Mouse (Mus musculus): Measurements from ENCODE around the gene Hsd17b1. TPM values are rescaled to one million over a fixed set of nuclear protein-coding genes. Genes with fewer than 3 reads are reported as not detected.
A peak's percentile ranks its signal among the peaks of the same experiment; 100 is the strongest.

Gene Hsd17b1
- total RNA-seq, 1 experiment from 2014 or later = not detected

DNA sequence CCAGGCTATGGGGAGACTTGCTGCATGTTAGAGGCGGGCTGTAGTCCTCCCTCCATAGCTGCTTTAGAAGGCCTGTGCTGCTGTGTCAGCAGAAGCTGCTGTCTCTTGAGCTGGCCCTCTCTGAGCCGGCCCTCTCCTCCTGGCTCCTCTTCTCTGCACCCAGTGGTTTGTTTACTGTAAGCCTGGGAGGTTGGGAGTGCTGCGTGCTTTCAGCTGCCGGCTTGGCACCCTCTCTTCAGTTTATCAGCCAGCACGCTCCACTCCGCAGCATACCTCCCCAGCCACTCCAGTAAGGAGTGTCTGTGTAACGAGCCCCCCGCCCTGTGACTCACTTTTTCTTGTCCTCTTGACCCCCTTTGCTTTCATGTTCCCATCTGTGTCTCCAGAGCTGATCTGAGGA is 21.3 kb upstream of the Hsd17b1 start:
- no peak for ATAC-seq (replicated peaks in 1 of 2; ENCODE audit: insufficient read depth in 1 of 2, low FRiP score in 2 of 2, low TSS enrichment in 1 of 2, low read depth in 1 of 2, poor library complexity in 2 of 2, severe bottlenecking in 2 of 2)

DNA sequence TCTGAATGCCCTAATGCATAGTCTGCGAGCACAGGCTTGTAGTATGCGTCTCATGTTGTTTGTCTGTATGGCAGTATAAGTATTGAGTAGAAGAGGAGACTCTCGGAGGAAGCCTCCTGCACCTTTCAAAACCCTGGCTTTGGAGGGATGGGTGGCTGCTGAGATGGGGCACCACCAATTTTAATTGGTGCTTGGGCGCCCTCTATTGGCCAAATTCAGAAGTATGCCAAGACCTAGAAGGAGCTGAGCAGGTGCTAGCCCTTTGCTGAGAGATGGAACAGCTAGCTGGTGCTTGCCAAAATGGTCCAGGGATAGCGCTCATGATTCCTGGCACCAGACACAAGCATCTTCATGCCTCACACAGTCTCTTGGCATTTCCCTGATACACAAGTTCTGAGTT is 20.4 kb upstream of the Hsd17b1 start:
- peak; percentile 30 to 65; a peak in 3 of 4 replicates for ATAC-seq (replicated peaks in 1 of 2; ENCODE audit: insufficient read depth in 1 of 2, low FRiP score in 2 of 2, low TSS enrichment in 1 of 2, low read depth in 1 of 2, poor library complexity in 2 of 2, severe bottlenecking in 2 of 2)

DNA sequence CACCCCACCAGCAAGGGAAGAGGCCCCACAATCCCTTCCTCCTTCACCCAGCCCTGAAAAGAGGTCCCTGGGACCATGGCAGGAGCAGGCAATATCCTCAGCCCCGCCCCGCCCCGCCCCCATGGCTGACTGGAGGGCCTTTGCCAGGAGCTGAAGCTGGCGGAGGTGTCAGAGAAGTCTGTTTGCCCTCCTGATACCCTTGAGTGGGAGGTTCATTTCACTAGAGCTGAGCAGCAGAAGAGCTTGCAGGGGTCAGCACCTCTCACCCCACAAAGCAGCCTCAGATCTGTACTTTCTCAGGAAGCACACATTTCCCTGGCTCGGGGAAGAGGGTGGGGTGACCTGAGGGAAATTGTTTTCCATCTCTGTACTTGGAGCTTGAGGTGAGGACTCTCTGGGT is 19.5 kb upstream of the Hsd17b1 start:
- ATAC-seq (replicated peaks in 1 of 2; ENCODE audit: insufficient read depth in 1 of 2, low FRiP score in 2 of 2, low TSS enrichment in 1 of 2, low read depth in 1 of 2, poor library complexity in 2 of 2, severe bottlenecking in 2 of 2) = no peak

DNA sequence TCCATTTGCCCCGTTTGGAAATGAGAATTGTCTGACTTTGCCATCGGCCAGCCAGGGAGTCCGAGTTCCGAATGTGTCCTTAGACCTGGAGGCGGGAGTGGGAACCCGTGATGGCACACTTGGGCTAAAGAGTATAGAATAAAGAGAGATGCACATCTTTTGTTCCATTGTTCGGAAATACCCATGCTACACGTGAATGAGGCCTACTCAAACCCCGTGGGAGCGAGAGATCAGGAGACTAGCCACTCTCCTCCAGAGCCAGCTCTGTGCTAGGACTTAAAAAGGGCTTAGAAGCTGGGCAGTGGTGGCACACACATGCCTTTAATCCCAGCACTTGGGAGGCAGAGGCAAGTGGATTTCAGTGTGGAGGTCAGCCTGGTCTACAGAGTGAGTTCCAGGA is 18.7 kb upstream of the Hsd17b1 start:
- ATAC-seq (replicated peaks in 1 of 2; ENCODE audit: insufficient read depth in 1 of 2, low FRiP score in 2 of 2, low TSS enrichment in 1 of 2, low read depth in 1 of 2, poor library complexity in 2 of 2, severe bottlenecking in 2 of 2) = no peak

DNA sequence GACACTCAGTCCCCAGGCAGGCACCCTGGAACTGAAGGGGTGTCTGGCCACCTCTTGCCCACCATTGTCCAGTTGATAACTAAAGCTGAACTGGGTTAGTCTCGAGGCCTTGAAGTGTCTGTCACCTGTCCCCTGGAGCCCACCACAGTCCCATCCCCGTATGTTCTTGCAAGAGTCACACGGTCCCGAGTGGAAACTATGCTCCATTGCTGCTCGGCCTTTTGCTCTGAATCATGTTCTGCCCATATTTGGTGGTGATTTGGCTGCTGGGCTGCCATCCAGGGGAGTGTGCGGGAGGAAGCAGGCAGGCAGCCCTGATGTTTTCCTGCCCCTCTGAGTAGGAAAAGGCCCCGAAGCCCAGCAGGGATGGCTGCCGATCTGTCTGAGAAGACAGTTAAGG is 18.1 kb upstream of the Hsd17b1 start:
- no peak for ATAC-seq (replicated peaks in 1 of 2; ENCODE audit: insufficient read depth in 1 of 2, low FRiP score in 2 of 2, low TSS enrichment in 1 of 2, low read depth in 1 of 2, poor library complexity in 2 of 2, severe bottlenecking in 2 of 2)

DNA sequence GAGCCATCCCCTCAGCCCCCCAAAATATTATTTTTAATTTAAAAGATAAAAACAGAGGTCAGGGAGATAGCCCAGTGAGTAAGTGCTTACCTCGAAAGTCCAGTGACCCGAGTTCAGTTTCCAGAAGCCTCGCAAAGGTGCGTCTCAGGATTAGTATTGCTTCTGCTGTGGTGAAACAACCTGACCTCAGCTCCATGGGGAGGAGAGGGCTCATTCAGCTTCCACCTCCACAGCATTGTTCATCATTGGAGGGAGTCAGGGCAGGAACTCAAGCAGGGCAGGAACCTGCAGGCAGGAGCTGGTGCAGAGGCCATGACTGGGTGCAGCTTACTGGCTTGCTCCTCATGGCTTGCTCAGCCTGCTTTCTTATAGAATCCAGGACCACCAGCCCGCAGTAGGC is 17.2 kb upstream of the Hsd17b1 start:
- ATAC-seq (replicated peaks in 1 of 2; ENCODE audit: insufficient read depth in 1 of 2, low FRiP score in 2 of 2, low TSS enrichment in 1 of 2, low read depth in 1 of 2, poor library complexity in 2 of 2, severe bottlenecking in 2 of 2) = no peak

DNA sequence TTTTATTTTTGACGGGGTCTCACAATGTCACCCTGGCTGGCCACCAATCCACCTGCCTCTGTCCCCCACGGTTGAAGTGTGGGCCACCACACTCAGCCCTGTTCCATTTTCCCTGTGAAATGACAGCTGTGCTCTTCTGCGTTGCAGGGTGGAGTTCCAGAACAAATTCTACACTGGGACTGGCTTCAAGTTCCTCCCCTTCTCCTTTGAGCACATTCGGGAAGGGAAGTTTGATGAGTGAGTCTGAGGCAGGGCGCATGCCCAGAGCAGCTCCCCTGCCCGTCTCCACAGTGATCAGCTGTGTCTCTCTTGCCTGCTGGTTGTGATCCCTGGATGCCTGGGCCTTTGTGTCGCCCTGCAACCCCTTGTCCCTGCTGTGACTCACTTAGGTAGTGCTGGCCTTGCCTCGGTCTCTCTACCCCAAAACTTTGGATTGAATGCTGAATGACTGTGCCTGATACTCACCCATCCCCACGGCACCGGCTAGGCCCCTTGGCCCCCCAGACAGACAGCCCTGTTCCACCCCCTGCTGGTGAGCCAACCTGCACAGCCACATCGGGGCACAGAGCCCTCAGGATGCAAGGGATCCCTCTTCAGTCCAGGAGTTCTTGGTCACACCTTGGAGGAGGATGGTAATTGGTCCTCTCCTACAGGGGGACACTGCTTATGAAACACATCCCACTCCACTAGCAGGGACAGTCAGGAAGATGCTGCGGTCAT is 15.9 kb upstream of the Hsd17b1 start:
- ATAC-seq (replicated peaks in 1 of 2; ENCODE audit: insufficient read depth in 1 of 2, low FRiP score in 2 of 2, low TSS enrichment in 1 of 2, low read depth in 1 of 2, poor library complexity in 2 of 2, severe bottlenecking in 2 of 2) = no peak

DNA sequence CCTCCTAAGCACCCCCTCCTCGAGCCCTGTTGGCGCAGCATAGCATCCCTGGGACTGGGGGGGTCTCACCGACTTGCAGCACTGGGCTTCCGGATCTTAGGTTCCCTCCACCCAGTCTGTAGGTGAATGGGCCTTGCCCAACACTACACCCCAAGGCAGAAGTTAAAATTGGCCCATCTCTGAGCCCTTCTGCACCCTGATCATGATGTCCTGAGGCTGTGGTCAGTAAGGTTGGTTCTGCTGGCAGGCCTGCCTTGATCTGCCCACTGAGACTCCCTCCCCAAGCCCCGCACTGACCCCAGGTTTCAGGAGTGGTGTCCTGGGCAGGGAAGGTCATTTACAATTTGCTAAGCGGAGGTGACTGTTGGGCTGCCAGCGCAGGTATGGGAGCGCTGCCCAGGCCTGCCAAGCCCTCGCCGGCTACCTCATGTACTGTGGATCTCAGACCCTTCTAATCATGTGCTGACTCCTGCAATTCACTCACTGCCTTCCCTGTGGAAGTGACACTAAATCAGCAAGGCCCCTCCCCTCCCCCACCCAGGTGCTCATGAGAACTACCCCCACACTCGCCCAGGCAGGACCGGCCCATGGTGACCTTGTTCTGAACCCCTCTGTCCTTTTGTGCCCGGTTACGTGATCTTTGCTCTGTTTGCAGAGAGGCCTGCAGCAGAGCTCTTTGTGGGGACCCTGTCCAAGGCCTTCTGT is 15.1 kb upstream of the Hsd17b1 start:
- ATAC-seq (replicated peaks in 1 of 2; ENCODE audit: insufficient read depth in 1 of 2, low FRiP score in 2 of 2, low TSS enrichment in 1 of 2, low read depth in 1 of 2, poor library complexity in 2 of 2, severe bottlenecking in 2 of 2) = no peak; a peak in 1 of 4 replicates

DNA sequence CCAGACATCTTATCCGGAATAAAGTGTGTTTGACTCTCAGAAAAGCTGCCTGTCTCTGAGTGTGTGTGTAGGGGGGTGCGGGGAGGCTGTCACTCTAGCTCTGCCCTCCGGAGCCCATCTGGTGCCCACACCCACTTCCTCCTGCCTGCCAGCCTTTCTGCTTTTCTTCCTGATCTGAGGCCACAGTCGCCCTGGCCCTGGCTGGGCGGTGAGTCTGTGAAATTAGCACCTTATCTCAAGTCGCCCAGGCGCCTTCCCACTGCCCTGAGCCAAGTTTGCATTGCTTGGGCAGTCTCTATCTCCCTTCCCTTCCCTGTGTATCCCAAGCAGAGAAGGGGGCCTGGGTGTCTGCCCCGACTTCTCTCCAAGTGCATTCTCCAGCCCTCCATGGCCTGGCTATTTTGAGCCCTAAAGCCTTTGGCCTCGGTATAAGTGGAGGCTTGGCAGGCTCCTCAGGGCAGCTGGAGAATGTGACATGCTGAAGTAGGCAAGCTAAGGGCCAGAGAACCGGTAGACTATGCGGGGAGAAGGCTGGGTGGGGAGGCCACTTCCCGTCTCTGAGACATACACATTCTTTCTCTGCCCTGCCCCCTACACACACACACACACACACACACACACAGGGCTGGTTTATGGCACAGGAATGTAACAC is 14.4 kb upstream of the Hsd17b1 start:
- peak; percentile 91 to 93 for ATAC-seq (replicated peaks in 1 of 2; ENCODE audit: insufficient read depth in 1 of 2, low FRiP score in 2 of 2, low TSS enrichment in 1 of 2, low read depth in 1 of 2, poor library complexity in 2 of 2, severe bottlenecking in 2 of 2)

DNA sequence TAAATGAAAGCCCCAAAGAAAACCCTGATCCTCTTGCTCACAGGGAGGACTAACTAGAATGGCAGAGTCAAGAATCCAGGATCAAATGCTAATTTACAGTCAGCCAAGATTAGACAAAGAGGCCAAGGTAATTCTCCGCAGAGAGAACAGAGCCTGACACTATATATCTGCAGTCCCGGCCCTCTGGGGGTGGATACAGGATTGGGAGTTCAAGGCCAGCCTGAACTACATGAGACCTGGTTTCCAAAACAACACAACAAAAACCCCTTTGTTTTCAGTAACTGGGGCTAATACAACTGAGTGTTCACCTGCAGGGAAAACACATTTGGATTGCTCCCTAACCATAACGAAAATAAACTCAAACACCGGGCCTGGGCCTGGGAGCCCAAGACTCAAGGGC is 13.7 kb upstream of the Hsd17b1 start:
- no peak for ATAC-seq (replicated peaks in 1 of 2; ENCODE audit: insufficient read depth in 1 of 2, low FRiP score in 2 of 2, low TSS enrichment in 1 of 2, low read depth in 1 of 2, poor library complexity in 2 of 2, severe bottlenecking in 2 of 2)

DNA sequence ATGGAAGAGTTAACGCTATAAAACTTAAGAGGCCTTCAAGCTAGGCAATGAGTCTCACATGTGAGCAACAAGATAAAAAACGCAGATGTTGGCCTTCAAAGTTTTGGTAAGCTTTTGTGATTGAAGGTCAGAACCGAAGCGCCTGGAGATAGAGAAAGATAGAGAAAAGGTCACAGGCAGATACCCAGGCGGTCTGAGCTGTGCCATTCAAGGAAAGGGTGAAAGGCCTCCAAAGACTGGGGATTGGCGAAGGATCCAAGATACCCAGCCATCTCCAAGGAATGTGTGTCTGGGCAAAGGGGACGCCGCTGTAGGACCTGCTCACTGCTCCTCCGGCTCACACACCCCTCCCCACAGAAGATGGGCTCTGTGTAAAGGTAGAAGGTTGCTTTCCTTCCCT is 13.2 kb upstream of the Hsd17b1 start:
- ATAC-seq (replicated peaks in 1 of 2; ENCODE audit: insufficient read depth in 1 of 2, low FRiP score in 2 of 2, low TSS enrichment in 1 of 2, low read depth in 1 of 2, poor library complexity in 2 of 2, severe bottlenecking in 2 of 2) = no peak

DNA sequence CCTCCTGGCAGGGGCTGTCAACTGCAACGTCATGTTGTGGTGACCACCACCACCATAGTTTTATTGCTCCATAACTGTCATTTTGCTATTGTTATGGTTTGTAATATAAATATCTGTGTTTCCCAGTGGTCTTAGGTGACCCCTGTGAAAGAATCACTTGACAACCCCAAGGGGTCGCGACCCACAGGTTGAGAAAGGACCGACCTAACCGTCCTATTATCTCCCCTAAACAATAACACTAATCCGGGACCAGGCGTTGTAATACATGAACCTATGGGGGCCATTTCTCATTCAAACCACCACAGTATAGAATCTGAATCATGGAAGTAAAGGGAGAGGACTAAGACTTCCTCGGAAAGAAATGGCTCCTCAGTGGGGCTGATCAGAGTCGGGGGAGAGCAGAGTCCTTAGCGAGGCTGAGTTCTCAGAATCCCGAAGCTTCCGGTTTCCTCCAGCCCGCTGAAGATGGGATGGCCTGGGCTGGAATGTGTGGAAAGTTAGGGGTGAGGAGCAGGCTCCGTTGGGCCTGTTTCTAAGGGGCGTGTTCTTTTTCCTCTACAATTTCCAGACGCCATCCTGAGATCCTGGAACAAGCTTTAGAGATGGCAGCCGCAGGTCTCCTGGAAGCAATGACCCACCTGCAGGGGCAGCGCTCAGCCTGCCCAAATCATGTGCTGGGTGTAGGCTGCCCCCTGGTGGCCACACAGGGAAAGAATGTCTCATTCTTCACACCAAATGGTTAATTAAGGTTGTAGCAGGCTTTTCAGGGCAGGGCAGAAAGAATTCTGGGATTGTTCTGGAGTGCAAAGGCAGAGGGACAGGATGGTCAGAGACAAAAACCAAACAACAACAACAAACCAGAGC is 11.4 kb upstream of the Hsd17b1 start:
- peak; percentile 25 to 38; a peak in 1 of 4 replicates for ATAC-seq (replicated peaks in 1 of 2; ENCODE audit: insufficient read depth in 1 of 2, low FRiP score in 2 of 2, low TSS enrichment in 1 of 2, low read depth in 1 of 2, poor library complexity in 2 of 2, severe bottlenecking in 2 of 2)

DNA sequence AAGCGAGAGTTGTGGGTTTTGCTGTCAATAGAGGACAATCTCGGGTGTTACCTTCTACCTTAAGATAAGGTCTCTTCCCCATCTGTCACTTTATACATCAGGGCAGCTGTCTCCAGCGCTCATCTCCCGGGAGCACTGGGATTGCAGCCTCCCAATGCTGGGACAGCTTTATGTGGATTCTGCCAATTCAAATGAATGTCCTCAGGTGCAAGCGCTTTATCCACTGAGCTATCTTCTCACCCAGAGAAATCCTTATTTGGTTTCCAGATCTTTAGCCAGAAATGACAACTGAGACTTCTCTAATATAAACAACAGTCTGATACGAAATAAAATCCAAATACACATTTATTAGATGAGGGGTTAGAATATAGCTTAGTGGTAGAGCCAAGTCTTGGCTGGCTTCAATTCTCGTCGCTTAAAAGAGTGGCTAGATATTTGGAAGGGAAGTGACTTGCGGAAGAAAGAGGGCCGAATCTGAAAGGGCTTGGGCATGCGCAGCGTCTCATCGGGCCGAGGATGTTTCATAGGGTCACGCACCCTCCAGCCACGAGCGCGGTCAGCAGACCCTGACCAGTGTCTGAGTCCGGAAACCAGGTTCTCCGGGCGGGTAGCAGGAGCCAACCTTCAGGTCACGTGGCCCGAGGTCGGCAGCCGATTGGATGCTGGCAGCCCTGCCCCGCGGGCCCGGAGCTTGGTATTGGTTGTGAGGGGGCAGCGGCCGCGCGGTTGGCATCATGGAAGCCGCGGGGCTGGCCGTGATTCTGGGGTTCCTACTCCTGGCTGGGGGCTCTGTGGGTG is 8.6 kb upstream of the Hsd17b1 start, which contains the start of gene Naglu:
Gene Naglu (plus strand): TSS at position 622 of the 798 bp plus-strand sequence.
- peak; percentile 79 to 85 for ATAC-seq (replicated peaks in 1 of 2; ENCODE audit: insufficient read depth in 1 of 2, low FRiP score in 2 of 2, low TSS enrichment in 1 of 2, low read depth in 1 of 2, poor library complexity in 2 of 2, severe bottlenecking in 2 of 2)

DNA sequence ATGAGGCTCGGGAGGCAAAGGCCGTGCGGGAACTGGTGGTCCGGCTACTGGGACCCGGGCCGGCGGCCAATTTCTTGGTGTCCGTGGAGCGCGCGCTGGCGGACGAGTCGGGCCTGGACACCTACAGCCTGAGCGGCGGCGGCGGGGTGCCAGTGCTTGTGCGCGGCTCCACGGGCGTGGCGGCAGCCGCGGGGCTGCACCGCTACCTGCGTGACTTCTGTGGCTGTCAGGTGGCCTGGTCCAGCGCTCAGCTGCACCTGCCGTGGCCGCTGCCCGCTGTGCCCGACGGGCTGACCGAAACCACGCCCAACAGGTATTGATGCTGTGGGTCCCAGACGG is 8.1 kb upstream of the Hsd17b1 start:
- peak in 1 of 2 experiments; percentile 8; a peak in 1 of 4 replicates for ATAC-seq (replicated peaks in 1 of 2; ENCODE audit: insufficient read depth in 1 of 2, low FRiP score in 2 of 2, low TSS enrichment in 1 of 2, low read depth in 1 of 2, poor library complexity in 2 of 2, severe bottlenecking in 2 of 2)

DNA sequence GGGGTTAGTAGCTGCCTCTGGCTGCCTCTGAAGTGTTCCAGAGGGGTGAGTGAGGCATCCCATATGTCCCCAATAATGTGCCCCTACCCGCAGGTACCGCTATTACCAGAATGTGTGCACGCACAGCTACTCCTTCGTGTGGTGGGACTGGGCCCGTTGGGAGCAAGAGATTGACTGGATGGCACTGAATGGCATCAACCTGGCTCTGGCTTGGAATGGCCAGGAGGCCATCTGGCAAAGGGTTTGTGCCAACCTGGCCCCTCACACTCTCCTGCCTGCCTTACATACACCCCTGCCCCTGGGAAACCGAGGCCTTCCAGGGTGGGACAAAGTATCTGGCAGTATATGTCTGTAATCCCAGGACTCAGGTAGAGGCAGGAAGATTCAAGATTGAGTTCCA is 7.2 kb upstream of the Hsd17b1 start:
- ATAC-seq (replicated peaks in 1 of 2; ENCODE audit: insufficient read depth in 1 of 2, low FRiP score in 2 of 2, low TSS enrichment in 1 of 2, low read depth in 1 of 2, poor library complexity in 2 of 2, severe bottlenecking in 2 of 2) = no peak

DNA sequence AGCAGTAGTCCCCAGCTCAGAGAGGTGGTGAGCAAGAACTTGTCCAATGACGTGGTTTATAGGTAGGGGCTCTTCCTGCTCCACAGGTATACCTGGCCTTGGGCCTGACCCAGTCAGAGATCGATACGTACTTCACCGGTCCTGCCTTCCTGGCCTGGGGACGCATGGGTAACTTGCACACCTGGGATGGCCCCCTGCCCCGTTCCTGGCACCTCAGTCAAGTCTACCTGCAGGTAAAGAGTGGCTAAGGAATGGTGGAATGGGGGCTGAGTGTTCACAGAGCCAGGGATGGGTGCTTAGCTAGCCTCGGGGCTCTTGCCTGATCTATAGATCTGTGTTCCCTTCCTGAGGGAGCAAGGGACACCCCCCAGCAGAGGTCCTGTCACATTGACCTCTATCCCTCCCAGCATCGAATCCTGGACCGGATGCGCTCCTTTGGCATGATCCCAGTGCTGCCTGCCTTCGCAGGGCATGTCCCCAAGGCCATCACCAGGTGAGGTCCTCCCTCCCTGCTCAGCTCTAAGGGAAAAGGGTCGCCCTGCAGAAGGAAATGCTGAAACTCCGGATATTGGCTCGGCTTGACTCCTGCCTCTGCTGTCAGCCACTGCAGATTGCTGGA is 6.3 kb upstream of the Hsd17b1 start:
- ATAC-seq (replicated peaks in 1 of 2; ENCODE audit: insufficient read depth in 1 of 2, low FRiP score in 2 of 2, low TSS enrichment in 1 of 2, low read depth in 1 of 2, poor library complexity in 2 of 2, severe bottlenecking in 2 of 2) = no peak

All from hematopoietic stem cell, adult 5-6 weeks (primary cell).